Mouse (Mus musculus): ENCODE results near the gene Ccdc170.

DNA sequence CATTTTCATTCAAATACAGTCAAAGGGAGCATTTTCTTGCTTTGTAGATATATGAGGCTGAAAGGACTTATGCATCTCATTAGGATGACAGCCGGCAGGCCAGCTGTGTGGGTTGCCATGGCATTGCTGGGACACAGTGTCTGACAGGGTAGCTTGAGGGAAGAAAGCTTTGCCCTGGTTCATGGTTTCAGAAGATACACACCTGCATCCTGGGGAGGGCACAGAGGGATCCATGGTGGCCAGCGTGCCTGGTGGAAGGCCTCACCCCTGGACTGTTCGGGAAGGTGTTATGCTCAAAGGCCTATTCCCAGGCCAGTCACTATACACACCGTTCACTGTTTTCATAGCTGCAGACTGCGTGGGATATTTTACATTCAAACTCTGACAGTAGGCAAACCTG is 99.6 kb downstream of the Ccdc170 start:
- no peak for TF ChIP-seq GATA1 (IDR thresholded peaks at IDR 0.05; ENCODE audit: borderline replicate concordance, low read length)
- no peak for TF ChIP-seq FLI1 (IDR thresholded peaks at IDR 0.05; ENCODE audit: low read length)
